Mouse (Mus musculus) embryonic fibroblast, embryonic 13.5 days (primary cell): Measurements from ENCODE around the gene Actl7a.

Source experiments
- CTCF ChIP-seq: IDR thresholded peaks from 2 replicates; pipeline ENCODE4 v1.5.1; 2011; ENCODE audit warnings: mild to moderate bottlenecking, control low read depth, low read length, moderate library complexity, borderline replicate concordance; ENCODE audit not compliant: insufficient read depth
- POLR2A ChIP-seq: IDR thresholded peaks from 2 replicates; pipeline ENCODE4 v1.6.1; 2011; ENCODE audit warnings: low read depth, mild to moderate bottlenecking, control low read depth, low read length, moderate library complexity

DNA sequence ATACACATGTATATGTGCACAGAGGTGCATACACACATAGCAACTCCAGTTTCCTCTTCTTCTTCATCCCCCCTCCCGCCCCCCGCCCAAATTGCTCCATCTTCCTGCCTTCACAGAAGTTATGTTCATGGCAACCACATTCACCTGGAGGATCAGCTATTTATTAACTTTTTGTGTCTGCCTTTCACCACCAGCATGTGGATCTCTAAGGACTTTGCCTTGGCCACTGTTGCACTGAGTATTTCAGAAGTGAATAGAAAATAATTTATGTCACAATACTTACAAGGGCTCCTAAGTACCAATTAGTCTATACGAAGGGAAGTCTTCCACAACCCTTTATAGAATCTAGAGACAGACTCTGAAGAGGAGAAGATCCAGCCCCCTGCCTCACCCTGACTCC, 25.3 kb upstream of the Actl7a start:
- TF ChIP-seq POLR2A (no peak), CTCF (no peak)
